Mouse (Mus musculus) E14TG2a.4 (cell line): ENCODE data around the gene BB287469.
"Not testable (repeated sequence)": the region's sequence is repeated elsewhere in the genome, so short reads cannot be mapped to it uniquely, and the experiment has no call there.

Experiments
- CTCF ChIP-seq: conservative IDR thresholded peaks from 2 replicates; pipeline ENCODE4 v1.5.1; 2014; ENCODE audit warnings: low read length
- NANOG ChIP-seq: IDR thresholded peaks from 2 replicates; pipeline ENCODE4 v1.6.1; 2014; ENCODE audit warnings: borderline replicate concordance, low read length, mixed read lengths
- POU5F1 ChIP-seq: IDR thresholded peaks from 2 replicates; pipeline ENCODE4 v1.6.1; 2014; ENCODE audit warnings: low read length, borderline replicate concordance

DNA sequence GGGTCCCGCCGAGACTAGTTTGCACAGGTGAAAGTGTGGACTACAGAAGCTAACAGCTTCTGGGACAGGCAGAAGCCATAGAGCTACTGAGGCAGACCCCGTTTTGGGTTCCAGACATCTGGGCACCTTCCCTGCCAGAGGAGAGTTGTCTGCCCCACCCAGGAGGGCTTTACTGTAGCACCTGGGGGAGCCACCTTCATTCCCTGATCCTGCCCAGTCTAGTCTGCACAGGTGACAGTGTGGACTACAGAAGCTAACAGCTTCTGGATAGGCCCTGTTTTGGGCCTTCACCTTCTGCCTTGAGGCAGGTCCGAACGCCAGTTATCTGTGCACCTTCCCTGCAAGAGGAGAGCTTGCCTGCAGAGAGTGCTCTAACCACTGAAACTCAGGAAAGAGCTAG, 18.4 kb upstream of the BB287469 start:
- TF ChIP-seq CTCF, POU5F1, NANOG: not testable (repeated sequence)
